Mouse (Mus musculus) thymus, adult 2 months (tissue): ENCODE data around the gene Rtkn.

Experiments
- CTCF ChIP-seq: fragments of 200-500 bp; IDR thresholded peaks from 2 replicates; pipeline ENCODE4 v1.5.1; 2012; ENCODE audit warnings: mild to moderate bottlenecking, control low read depth, low read length, moderate library complexity, borderline replicate concordance; ENCODE audit not compliant: control insufficient read depth, poor library complexity, insufficient read depth; ENCODE audit errors: extremely low read depth
- POLR2A ChIP-seq: fragments of 200-500 bp; IDR thresholded peaks from 2 replicates; pipeline ENCODE4 v1.6.1; 2012; ENCODE audit warnings: mild to moderate bottlenecking, low read length, control low read depth, moderate library complexity; ENCODE audit not compliant: control insufficient read depth, poor library complexity, insufficient read depth; ENCODE audit errors: extremely low read depth

- no peak for TF ChIP-seq CTCF
- no peak for TF ChIP-seq POLR2A
Observed at GRCm38 (mm10) chr6:83175996-83176395, 40.7 kb downstream of the Rtkn start.
